Mouse (Mus musculus) heart, postnatal 14 days (tissue): ENCODE results near the gene Phc1. TPM values are rescaled to one million over a fixed set of nuclear protein-coding genes. Genes with fewer than 3 reads are reported as not detected.

Experiments used
- DNase-seq, 2 experiments: peaks; one replicate each; pipeline ENCODE4 v3.0.0; 2021 to 2022
- intact Hi-C: fragments of 180-260 bp; cut with DNase I; formaldehyde crosslinking; loops from one replicate; pipeline ENCODE4 v1.15.1; 2025
- total RNA-seq, 2 experiments: library from RNA; stranded (reverse); gene quantifications; 2 replicates each; pipeline ENCODE4 v1.2.3; 2021

Phc1 gene
- total RNA-seq, 2 experiments from 2014 or later, result 15.4 to 15.9 TPM

DNA sequence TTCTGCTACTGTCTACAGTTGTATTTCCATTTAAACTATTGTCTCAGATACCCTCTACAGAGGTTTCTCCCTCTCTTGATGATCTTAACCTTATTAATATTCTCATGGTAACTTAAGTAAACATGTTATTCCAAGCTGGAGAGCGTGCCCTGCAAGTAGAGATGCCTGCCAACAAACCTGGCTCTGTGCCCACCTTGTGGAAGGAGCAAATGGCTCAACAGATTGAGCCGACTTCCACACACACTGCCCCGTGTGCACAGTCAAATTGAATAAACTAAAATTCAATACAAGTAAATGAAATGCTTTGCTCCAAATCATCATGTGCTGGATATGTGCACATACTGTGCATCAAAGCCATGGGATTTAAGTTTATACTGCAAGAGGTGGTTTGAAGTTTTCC is 71.8 kb downstream of the Phc1 start:
- intact Hi-C loops, result no loop called here
- DNase-seq, result peak; percentile 62 to 74

Other genes starting within 250 kb of the Phc1 start
- not detected for gene Klrg1, start 57.7 kb downstream of the Phc1 start, total RNA-seq
- gene M6pr, start 31.8 kb downstream of the Phc1 start, total RNA-seq, result 10 to 100 TPM; 38.0 to 40.1 TPM
- under 1 TPM in 1 of 2 experiments, not detected in 1; 0.20 TPM for gene Rimklb, start 158.2 kb upstream of the Phc1 start, total RNA-seq
- gene Mfap5, start 165.3 kb upstream of the Phc1 start, total RNA-seq, result 10 to 100 TPM; 82.5 to 86.0 TPM
- not detected for gene Aicda, start 213.2 kb upstream of the Phc1 start, total RNA-seq